Mouse (Mus musculus): ENCODE measurements around the gene Eva1a. TPM values are rescaled to one million over a fixed set of nuclear protein-coding genes. Genes with fewer than 3 reads are reported as not detected.
A peak's percentile ranks its signal among the peaks of the same experiment; 100 is the strongest.

The Eva1a gene
- total and polyA plus RNA-seq, 2 experiments from 2014 or later = 0.64 to 2.8 TPM

DNA sequence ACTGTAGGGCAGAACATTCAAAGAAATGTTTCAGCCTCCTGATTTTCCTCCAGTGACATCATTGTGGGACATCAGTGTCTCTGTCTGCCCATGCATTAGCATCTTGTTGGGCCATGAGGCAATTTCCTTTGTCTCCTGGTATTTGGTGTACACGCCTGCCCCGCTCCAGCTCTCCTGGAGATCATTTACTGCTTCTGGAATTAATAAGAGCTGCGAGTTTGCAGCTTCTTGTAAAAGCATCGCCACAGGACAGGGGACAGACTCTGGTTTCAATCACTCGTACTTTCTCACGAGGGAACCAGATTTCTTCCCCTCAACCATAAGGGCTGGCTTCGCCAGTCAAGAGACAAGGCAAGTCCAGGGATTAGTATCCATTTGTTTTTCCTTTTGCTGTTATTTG is 3.6 kb upstream of the Eva1a start:
- DNase-seq (ENCODE audit: low spot score) (no peak), ATAC-seq (ENCODE audit: low FRiP score) (no peak)
- Histone ChIP-seq H3K4me2 (ENCODE audit: low read depth, low read length, poor library complexity, severe bottlenecking) (no peak overlapping the region), H3K9me3 (ENCODE audit: low read length) (no peaks in the 10 kb centered on the region), H3K4me3 (ENCODE audit: low read depth, low read length) (no peak overlapping the region), H3K27me3 (ENCODE audit: insufficient read depth, low read length) (peaks cover 9% of the 10 kb centered on the region), H3K9ac (replicated peaks; ENCODE audit: low read length, poor library complexity, severe bottlenecking) (no peak overlapping the region), H3K4me1 (ENCODE audit: insufficient read depth, low read length) (no peaks in the 10 kb centered on the region), H3K27ac (ENCODE audit: low read depth, low read length) (no peak overlapping the region), H3K36me3 (ENCODE audit: insufficient read depth, low read length) (no peaks in the 10 kb centered on the region)
- 73% methylated on average over 7 of the region's 7 CpGs for WGBS
- no peak for TF ChIP-seq CTCF (IDR thresholded peaks at IDR 0.05)

- H3K27ac ChIP-seq (ENCODE audit: low read depth, low read length) = no peak overlapping the region
- H3K4me3 ChIP-seq (ENCODE audit: low read depth, low read length) = no peak overlapping the region
- no peak overlapping the region for H3K9ac ChIP-seq (replicated peaks; ENCODE audit: low read length, poor library complexity, severe bottlenecking)
- TF ChIP-seq CTCF (IDR thresholded peaks at IDR 0.05) = no peak
- H3K27me3 ChIP-seq (ENCODE audit: insufficient read depth, low read length) = peaks cover 12% of the 10 kb centered on the region
- DNase-seq (ENCODE audit: low spot score) (no peak), ATAC-seq (ENCODE audit: low FRiP score) (no peak)
- H3K4me1 ChIP-seq (ENCODE audit: insufficient read depth, low read length) = no peaks in the 10 kb centered on the region
- H3K9me3 ChIP-seq (ENCODE audit: low read length) = no peaks in the 10 kb centered on the region
- H3K36me3 ChIP-seq (ENCODE audit: insufficient read depth, low read length) = no peaks in the 10 kb centered on the region
- WGBS = 76% methylated on average over 6 of the region's 6 CpGs
- no peak overlapping the region for H3K4me2 ChIP-seq (ENCODE audit: low read depth, low read length, poor library complexity, severe bottlenecking)
These were observed 1.6 kb upstream of the Eva1a start for GRCm38 (mm10) chr6:82039193-82039592.

DNA sequence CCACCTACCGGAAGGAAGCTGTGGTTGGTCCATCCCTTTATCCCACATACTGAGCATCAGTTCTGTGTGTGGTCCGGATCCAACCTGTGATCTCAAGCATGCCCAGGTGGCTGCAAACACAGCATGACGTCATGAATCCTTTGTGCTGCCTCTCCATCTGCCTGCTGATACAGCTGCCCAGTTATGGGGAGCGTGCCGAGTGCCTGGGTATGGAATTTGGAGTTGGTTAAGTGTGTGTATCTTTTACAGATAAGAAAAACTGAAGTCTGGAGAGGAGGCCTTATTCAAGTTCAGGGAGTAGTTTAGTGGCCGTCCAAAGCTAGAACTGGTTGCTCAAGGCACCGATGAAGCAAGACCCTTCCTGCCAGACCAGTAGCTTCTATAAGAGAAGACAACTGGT is 875 bp upstream of the Eva1a start:
- Histone ChIP-seq H3K36me3 (ENCODE audit: insufficient read depth, low read length) (no peaks in the 10 kb centered on the region), H3K4me2 (ENCODE audit: low read depth, low read length, poor library complexity, severe bottlenecking) (no peak overlapping the region), H3K9me3 (ENCODE audit: low read length) (no peaks in the 10 kb centered on the region), H3K4me3 (ENCODE audit: low read depth, low read length) (no peak overlapping the region), H3K27me3 (ENCODE audit: insufficient read depth, low read length) (peaks cover 12% of the 10 kb centered on the region), H3K27ac (ENCODE audit: low read depth, low read length) (no peak overlapping the region), H3K9ac (replicated peaks; ENCODE audit: low read length, poor library complexity, severe bottlenecking) (no peak overlapping the region), H3K4me1 (ENCODE audit: insufficient read depth, low read length) (no peaks in the 10 kb centered on the region)
- no peak for TF ChIP-seq CTCF (IDR thresholded peaks at IDR 0.05)
- DNase-seq (ENCODE audit: low spot score) (no peak), ATAC-seq (ENCODE audit: low FRiP score) (no peak)
- 79% methylated on average over 7 of the region's 7 CpGs for WGBS

- Histone ChIP-seq H3K9me3 (ENCODE audit: low read length) (no peaks in the 10 kb centered on the region), H3K9ac (replicated peaks; ENCODE audit: low read length, poor library complexity, severe bottlenecking) (0 out of 2 replicates have a peak overlapping the region, but pooled peaks have one; percentile 29), H3K36me3 (ENCODE audit: insufficient read depth, low read length) (no peaks in the 10 kb centered on the region), H3K4me2 (ENCODE audit: low read depth, low read length, poor library complexity, severe bottlenecking) (peak overlapping the region; percentile 99), H3K4me1 (ENCODE audit: insufficient read depth, low read length) (no peaks in the 10 kb centered on the region), H3K27me3 (ENCODE audit: insufficient read depth, low read length) (peaks cover 12% of the 10 kb centered on the region), H3K27ac (ENCODE audit: low read depth, low read length) (no peak overlapping the region), H3K4me3 (ENCODE audit: low read depth, low read length) (peak overlapping the region; percentile 46)
- ATAC-seq (ENCODE audit: low FRiP score) (peak; percentile 24; the same call in 1 of the 2 replicates), DNase-seq (ENCODE audit: low spot score) (no peak)
- WGBS = under 1% methylated on average over 39 of the region's 50 CpGs
- no peak for TF ChIP-seq CTCF (IDR thresholded peaks at IDR 0.05)
These were observed 849 bp downstream of the Eva1a start for GRCm38 (mm10) chr6:82041488-82042295.

DNA sequence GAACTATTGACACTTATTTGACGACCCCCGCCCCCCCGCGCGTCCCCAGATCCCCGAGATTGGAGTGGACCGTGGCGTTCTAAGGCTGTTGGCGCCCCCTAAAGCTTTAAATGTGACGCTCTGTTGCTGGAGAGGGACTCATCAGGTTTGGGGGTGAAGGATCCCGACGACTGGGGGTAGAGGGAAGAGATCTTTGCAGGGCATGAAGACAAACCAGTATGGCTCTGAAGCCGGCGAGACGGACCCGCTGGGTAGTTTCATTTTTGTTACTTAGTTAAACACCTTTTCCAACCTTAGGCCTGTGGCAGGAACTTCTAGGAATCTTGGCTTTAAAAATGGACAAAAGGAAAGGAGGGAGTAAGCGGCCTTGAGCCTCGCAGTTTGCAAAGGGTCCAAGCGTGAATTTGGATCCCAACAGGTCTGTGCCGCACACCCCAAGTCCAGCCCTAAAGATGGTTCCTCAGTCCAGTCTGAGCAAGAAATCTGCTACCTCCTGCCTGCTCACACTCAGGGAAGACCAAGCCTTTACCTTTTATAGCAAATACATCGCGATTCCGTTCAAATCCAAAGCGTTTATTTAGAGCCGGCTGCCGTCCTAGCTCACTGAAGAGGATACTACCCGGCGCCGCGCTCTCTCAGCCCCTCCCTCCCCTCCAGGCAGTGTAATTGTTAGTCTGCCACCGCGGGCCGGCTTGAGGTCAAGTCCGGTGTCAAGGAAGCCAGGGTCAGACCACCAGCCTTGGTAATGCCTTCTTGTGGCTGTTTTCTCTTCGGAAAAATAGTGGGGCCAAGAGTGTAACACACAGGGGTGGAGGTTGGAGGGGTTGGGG is 1.7 kb downstream of the Eva1a start:
- 0 out of 2 replicates have a peak overlapping the region, but pooled peaks have one; percentile 29 for H3K9ac ChIP-seq (replicated peaks; ENCODE audit: low read length, poor library complexity, severe bottlenecking)
- peak overlapping the region; percentile 46 for H3K4me3 ChIP-seq (ENCODE audit: low read depth, low read length)
- no peak overlapping the region for H3K27ac ChIP-seq (ENCODE audit: low read depth, low read length)
- no peaks in the 10 kb centered on the region for H3K36me3 ChIP-seq (ENCODE audit: insufficient read depth, low read length)
- under 1% methylated on average over 35 of the region's 35 CpGs for WGBS
- peak; percentile 52 for TF ChIP-seq CTCF (IDR thresholded peaks at IDR 0.05)
- peaks cover 12% of the 10 kb centered on the region for H3K27me3 ChIP-seq (ENCODE audit: insufficient read depth, low read length)
- DNase-seq (ENCODE audit: low spot score) (no peak), ATAC-seq (ENCODE audit: low FRiP score) (no peak)
- H3K4me1 ChIP-seq (ENCODE audit: insufficient read depth, low read length) = no peaks in the 10 kb centered on the region
- H3K9me3 ChIP-seq (ENCODE audit: low read length) = no peaks in the 10 kb centered on the region
- H3K4me2 ChIP-seq (ENCODE audit: low read depth, low read length, poor library complexity, severe bottlenecking) = peak overlapping the region; percentile 99

GRCm38 (mm10) chr6:82043634-82044033 is 2.8 kb downstream of the Eva1a start:
- 51% methylated on average over 4 of the region's 4 CpGs for WGBS
- no peak for TF ChIP-seq CTCF (IDR thresholded peaks at IDR 0.05)
- Histone ChIP-seq H3K4me3 (ENCODE audit: low read depth, low read length) (no peak overlapping the region), H3K27me3 (ENCODE audit: insufficient read depth, low read length) (peaks cover 12% of the 10 kb centered on the region), H3K4me2 (ENCODE audit: low read depth, low read length, poor library complexity, severe bottlenecking) (no peak overlapping the region), H3K36me3 (ENCODE audit: insufficient read depth, low read length) (no peaks in the 10 kb centered on the region), H3K9ac (replicated peaks; ENCODE audit: low read length, poor library complexity, severe bottlenecking) (no peak overlapping the region), H3K4me1 (ENCODE audit: insufficient read depth, low read length) (no peaks in the 10 kb centered on the region), H3K9me3 (ENCODE audit: low read length) (no peaks in the 10 kb centered on the region), H3K27ac (ENCODE audit: low read depth, low read length) (no peak overlapping the region)
- ATAC-seq (ENCODE audit: low FRiP score) (no peak), DNase-seq (ENCODE audit: low spot score) (no peak)

Measured in midbrain, postnatal 0 days (tissue).